Mouse (Mus musculus): ENCODE measurements at regions not wholly inside any gene's neighbourhood (a gene's known extent, or its start where the extent isn't known, plus 50 kb on each side); places are given as distances from the start of the nearest gene placed in this dataset.

DNA sequence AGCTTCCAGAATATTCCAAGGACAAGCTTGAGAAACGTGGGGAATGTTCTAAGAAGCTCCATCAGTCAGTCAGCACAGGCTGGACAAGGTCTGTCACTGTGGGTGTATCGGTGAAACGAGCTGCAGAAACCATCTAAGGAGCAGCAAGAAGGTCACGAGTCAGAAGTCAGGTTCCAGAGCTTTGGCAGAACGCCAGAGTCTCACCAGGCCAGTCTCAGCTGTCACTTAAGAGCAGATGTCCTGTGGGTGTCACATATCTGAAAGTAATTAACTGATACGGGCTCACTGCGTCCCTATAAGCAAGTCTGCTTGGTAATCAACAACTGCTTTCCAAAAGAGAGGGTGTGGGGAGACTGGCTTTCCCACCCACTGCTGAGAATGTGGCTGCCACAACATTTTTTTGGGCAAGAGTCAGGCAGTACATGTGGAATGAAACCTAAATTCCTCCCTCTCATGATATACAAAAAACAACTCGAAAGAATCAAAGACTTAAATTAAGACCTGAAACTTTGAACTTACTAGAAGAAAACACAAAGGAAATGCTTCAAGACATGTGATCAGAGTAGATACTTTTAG is 72.6 kb upstream of the Fzd7 start:
- no peak for TF ChIP-seq CTCF (IDR thresholded peaks at IDR 0.05; ENCODE audit: extremely low read depth, insufficient read depth, low read length)
- TF ChIP-seq POLR2A (IDR thresholded peaks at IDR 0.05; ENCODE audit: extremely low read depth, insufficient read depth, low read length) = no peak

Data from cortical plate, adult 2 months (tissue).